Comparison of ENCODE assay signal across 32 mouse cellular contexts in genomic region chr3:68210422-68210821, GRCm38 (mm10).
DNase-seq lines count a peak whose midpoint lies in the region; ATAC-seq and TF ChIP-seq lines count a peak whose summit lies in the region.
"Had no signal": no experiment of that assay in that cellular context is flagged by ENCODE, and none has a peak within 500 bp of the region (broad histone marks: within the 10 kb centered on the region; RNA-seq: fewer than 3 reads in every experiment).

No protein-coding gene starts in this region.

- H3K27ac ChIP-seq in forebrain, embryonic 14.5 days (ENCODE audit: low read depth, low read length) = 0 out of 2 replicates have a peak overlapping the region, but pooled peaks have one; percentile 14
- H3K27ac ChIP-seq in forebrain, embryonic 16.5 days (ENCODE audit: low read length) = no peak overlapping the region
- no peak overlapping the region for H3K27ac ChIP-seq in stomach, postnatal 0 days (replicated peaks)
- H3K27ac ChIP-seq: embryonic facial prominence, embryonic 10.5 days; embryonic facial prominence, embryonic 13.5 days; gastrocnemius, adult 2 months; heart, embryonic 15.5 days; hindbrain, embryonic 14.5 days; hindbrain, postnatal 0 days had no signal

- H3K9me3 ChIP-seq in forebrain, embryonic 14.5 days (replicated peaks; ENCODE audit: control insufficient read depth, low read length) = no peaks in the 10 kb centered on the region
- no peaks in the 10 kb centered on the region for H3K9me3 ChIP-seq in forebrain, embryonic 16.5 days (ENCODE audit: control insufficient read depth, low read length)
- H3K9me3 ChIP-seq in stomach, postnatal 0 days (ENCODE audit: control insufficient read depth, low read length) = no peaks in the 10 kb centered on the region
- H3K9me3 ChIP-seq: embryonic facial prominence, embryonic 10.5 days; embryonic facial prominence, embryonic 13.5 days; heart, embryonic 12.5 days; heart, embryonic 15.5 days had no signal

- no peak for TF ChIP-seq EP300 in stomach, postnatal 0 days (optimal IDR thresholded peaks at IDR 0.05)

- DNase-seq in forebrain, embryonic 14.5 days (ENCODE audit: low spot score) = no peak
- DNase-seq in frontal cortex, postnatal 36 days (ENCODE audit: low spot score in 2 of 2) = no peak
- peak; percentile 36 for DNase-seq in brain, adult 2 months (ENCODE audit: low read depth, low spot score)
- DNase-seq in telencephalon, adult 2 months (ENCODE audit: low read depth, low spot score) = peak; percentile 10
- no peak for DNase-seq in stomach, postnatal 0 days (ENCODE audit: low spot score)
- DNase-seq: adrenal gland, adult 2 months; adrenal gland, postnatal 14 days; B cell, adult 2 months; cerebellum, adult 18-20 months; cerebellum, adult 9-10 months; cerebellum, postnatal 25 days; embryo, embryonic 11 days; gastrocnemius, adult 2 months; gastrocnemius, postnatal 14 days; heart, adult 18-20 months; heart, postnatal 10 days; heart, postnatal 36 days; kidney, adult 18-20 months had no signal

- no peak overlapping the region for H3K9ac ChIP-seq in forebrain, embryonic 14.5 days (ENCODE audit: low read length)
- no peak overlapping the region for H3K9ac ChIP-seq in forebrain, embryonic 16.5 days (replicated peaks; ENCODE audit: low read depth, low read length)
- H3K9ac ChIP-seq in stomach, postnatal 0 days (ENCODE audit: low read length) = no peak overlapping the region
- H3K9ac ChIP-seq: embryonic facial prominence, embryonic 13.5 days; heart, embryonic 12.5 days; heart, embryonic 15.5 days; hindbrain, embryonic 14.5 days had no signal

- WGBS in forebrain, embryonic 14.5 days = 77% methylated on average over 4 of the region's 4 CpGs
- WGBS in forebrain, embryonic 16.5 days = 58% methylated on average over 4 of the region's 4 CpGs
- 80% methylated on average over 4 of the region's 4 CpGs for WGBS in stomach, postnatal 0 days

- H3K27me3 ChIP-seq in forebrain, embryonic 14.5 days (replicated peaks; ENCODE audit: control insufficient read depth, insufficient read depth, low read length) = no peaks in the 10 kb centered on the region
- H3K27me3 ChIP-seq in forebrain, embryonic 16.5 days (replicated peaks; ENCODE audit: control insufficient read depth, insufficient read depth, low read length) = no peaks in the 10 kb centered on the region
- H3K27me3 ChIP-seq in stomach, postnatal 0 days (ENCODE audit: control insufficient read depth, insufficient read depth, low read length) = no peaks in the 10 kb centered on the region
- H3K27me3 ChIP-seq: CH12.LX; embryonic facial prominence, embryonic 13.5 days; heart, embryonic 12.5 days; heart, embryonic 15.5 days had no signal

- no peaks in the 10 kb centered on the region for H3K36me3 ChIP-seq in forebrain, embryonic 14.5 days (ENCODE audit: control insufficient read depth, insufficient read depth, low read length)
- H3K36me3 ChIP-seq in forebrain, embryonic 16.5 days (ENCODE audit: control insufficient read depth, insufficient read depth) = no peaks in the 10 kb centered on the region
- no peaks in the 10 kb centered on the region for H3K36me3 ChIP-seq in stomach, postnatal 0 days (ENCODE audit: control insufficient read depth, insufficient read depth, low read length)
- H3K36me3 ChIP-seq: embryonic facial prominence, embryonic 10.5 days; embryonic facial prominence, embryonic 13.5 days; G1E; heart, embryonic 12.5 days; heart, embryonic 15.5 days had no signal

- ATAC-seq in forebrain, embryonic 14.5 days = no peak
- no peak for ATAC-seq in forebrain, embryonic 16.5 days
- peak; percentile 98 for ATAC-seq in frontal cortex, adult (ENCODE audit: low TSS enrichment)
- no peak for ATAC-seq in stomach, postnatal 0 days (ENCODE audit: low FRiP score, low TSS enrichment)
- ATAC-seq: hindbrain, postnatal 0 days; inflammation-experienced regulatory T-cells, adult 6 months; intestine, embryonic 16.5 days; Patski had no signal

- H3K4me2 ChIP-seq in forebrain, embryonic 14.5 days (ENCODE audit: low read length) = no peak overlapping the region
- no peak overlapping the region for H3K4me2 ChIP-seq in forebrain, embryonic 16.5 days (ENCODE audit: low read length)
- no peak overlapping the region for H3K4me2 ChIP-seq in stomach, postnatal 0 days (replicated peaks; ENCODE audit: low read depth)
- H3K4me2 ChIP-seq: embryonic facial prominence, embryonic 13.5 days; heart, embryonic 12.5 days; heart, embryonic 15.5 days; hindbrain, embryonic 14.5 days had no signal

- no peaks in the 10 kb centered on the region for H3K4me1 ChIP-seq in forebrain, embryonic 14.5 days (ENCODE audit: control insufficient read depth, insufficient read depth, low read length)
- peaks cover 3% of the 10 kb centered on the region; the same call in 1 of the 2 replicates for H3K4me1 ChIP-seq in forebrain, embryonic 16.5 days (replicated peaks; ENCODE audit: control insufficient read depth, insufficient read depth, low read length)
- H3K4me1 ChIP-seq in stomach, postnatal 0 days (replicated peaks; ENCODE audit: control insufficient read depth, insufficient read depth) = no peaks in the 10 kb centered on the region
- H3K4me1 ChIP-seq: embryonic facial prominence, embryonic 10.5 days; heart, embryonic 12.5 days; heart, embryonic 15.5 days had no signal

- TF ChIP-seq CTCF in stomach, postnatal 0 days (IDR thresholded peaks at IDR 0.05; ENCODE audit: low read depth) = no peak

- H3K4me3 ChIP-seq in forebrain, embryonic 14.5 days (ENCODE audit: low read depth, low read length) = no peak overlapping the region
- H3K4me3 ChIP-seq in forebrain, embryonic 16.5 days (replicated peaks; ENCODE audit: low read length) = no peak overlapping the region
- no peak overlapping the region for H3K4me3 ChIP-seq in stomach, postnatal 0 days (ENCODE audit: low read depth, low read length)
- H3K4me3 ChIP-seq: embryonic facial prominence, embryonic 10.5 days; embryonic facial prominence, embryonic 13.5 days; erythroblast, embryonic 14.5 days; gastrocnemius, adult 2 months; heart, embryonic 12.5 days; heart, embryonic 15.5 days had no signal

Comparison
In these comparisons a context has a peak if more than half of its experiments do, and no peak if none do; other contexts are left out.
1. DNase-seq: peak in brain, adult 2 months (single experiment) and telencephalon, adult 2 months (single experiment); none in forebrain, embryonic 14.5 days (single experiment), frontal cortex, postnatal 36 days (0 of 2) and stomach, postnatal 0 days (single experiment).